Mouse (Mus musculus): ENCODE measurements around the gene Evl.

The Evl gene

DNA sequence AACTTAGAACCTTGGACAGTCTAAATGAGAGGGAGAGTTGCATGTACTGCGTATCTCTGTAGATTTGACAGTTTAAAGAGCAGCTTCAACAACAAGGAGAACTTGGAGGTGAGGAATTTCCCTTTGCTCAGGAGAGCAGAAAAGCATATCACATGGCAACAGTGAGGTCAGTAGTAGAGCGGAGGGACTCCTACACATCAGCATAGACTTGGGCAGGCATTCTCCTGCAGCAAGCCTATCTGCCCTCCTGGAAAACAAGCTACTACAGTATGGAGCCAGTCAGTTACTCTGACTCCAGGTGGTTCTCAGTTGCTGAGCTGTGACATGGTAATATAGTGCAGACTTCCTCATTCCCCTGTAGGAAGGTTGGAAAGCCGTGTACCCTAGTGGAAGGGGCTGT, 87.5 kb downstream of the Evl start:
- DNase-seq (ENCODE audit: extremely low read depth, insufficient read length, low spot score): no peak

DNA sequence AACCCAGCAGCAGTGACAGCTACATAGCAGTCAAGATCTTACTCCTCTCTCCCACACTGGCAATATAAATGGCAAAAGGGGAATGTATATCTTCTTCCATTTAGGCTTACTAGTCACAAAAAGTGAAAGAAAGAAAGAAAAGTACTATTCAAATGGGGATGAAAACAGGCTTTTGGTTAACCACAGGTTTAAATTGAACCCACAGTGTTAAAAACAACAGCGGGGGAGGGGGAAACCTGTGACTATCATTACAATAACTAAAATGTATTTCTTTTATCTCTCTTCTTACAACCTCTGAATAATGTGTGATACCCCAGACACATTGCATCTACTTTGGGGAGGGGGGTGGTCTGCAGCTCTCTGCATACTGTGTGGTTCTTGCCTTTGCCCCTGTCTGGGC, 91.7 kb downstream of the Evl start:
- no peak for DNase-seq (ENCODE audit: extremely low read depth, insufficient read length, low spot score)

DNA sequence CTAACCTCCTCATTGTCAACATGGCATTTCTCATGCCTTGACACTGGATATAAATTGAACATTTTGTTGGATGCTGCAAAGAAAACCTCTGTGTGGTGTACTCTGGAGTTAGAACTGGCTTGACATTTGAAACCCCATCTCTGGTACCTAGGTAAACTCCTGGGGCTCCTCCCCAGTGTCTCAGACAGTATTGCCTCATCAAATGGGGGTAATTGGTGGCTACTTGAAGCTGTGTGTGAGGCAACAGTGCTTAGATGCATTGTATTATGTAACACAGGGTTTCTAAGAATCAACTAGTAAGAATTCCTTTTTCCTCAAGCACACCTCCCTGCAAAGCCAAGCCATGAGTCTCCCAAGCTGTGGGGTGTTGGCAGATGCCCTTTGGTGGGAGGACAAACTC, 93.3 kb downstream of the Evl start:
- no peak for DNase-seq (ENCODE audit: extremely low read depth, insufficient read length, low spot score)

DNA sequence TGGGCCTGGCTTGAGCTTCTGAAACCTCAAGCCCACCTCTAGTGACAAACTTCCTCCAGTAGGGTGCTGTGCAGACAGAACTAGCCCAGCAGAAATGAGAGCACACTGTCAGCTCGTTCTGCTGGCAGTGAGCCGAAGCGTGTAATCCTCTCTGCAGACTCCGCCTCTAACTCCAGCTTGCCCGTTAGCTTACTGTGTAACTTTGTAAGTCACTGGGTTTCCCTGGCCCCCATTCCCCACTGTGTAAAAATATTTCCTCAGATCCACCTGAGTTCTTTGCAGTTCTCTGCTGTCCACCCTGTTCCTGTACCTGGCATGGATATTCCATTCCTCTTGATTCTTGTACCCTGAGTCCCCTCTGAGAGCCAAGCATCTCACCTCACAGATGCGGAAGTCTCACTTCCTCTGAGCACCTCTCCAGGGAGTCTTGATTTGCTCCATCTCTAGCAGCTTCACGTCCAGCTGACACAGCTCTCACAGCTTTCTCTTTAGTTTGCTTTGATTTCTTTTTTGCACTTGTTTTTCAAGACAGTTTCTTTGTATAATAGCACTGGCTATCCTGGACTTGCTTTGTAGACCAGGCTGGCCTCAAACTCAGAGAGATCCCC, 96.6 kb downstream of the Evl start:
- no peak for DNase-seq (ENCODE audit: extremely low read depth, insufficient read length, low spot score)

DNA sequence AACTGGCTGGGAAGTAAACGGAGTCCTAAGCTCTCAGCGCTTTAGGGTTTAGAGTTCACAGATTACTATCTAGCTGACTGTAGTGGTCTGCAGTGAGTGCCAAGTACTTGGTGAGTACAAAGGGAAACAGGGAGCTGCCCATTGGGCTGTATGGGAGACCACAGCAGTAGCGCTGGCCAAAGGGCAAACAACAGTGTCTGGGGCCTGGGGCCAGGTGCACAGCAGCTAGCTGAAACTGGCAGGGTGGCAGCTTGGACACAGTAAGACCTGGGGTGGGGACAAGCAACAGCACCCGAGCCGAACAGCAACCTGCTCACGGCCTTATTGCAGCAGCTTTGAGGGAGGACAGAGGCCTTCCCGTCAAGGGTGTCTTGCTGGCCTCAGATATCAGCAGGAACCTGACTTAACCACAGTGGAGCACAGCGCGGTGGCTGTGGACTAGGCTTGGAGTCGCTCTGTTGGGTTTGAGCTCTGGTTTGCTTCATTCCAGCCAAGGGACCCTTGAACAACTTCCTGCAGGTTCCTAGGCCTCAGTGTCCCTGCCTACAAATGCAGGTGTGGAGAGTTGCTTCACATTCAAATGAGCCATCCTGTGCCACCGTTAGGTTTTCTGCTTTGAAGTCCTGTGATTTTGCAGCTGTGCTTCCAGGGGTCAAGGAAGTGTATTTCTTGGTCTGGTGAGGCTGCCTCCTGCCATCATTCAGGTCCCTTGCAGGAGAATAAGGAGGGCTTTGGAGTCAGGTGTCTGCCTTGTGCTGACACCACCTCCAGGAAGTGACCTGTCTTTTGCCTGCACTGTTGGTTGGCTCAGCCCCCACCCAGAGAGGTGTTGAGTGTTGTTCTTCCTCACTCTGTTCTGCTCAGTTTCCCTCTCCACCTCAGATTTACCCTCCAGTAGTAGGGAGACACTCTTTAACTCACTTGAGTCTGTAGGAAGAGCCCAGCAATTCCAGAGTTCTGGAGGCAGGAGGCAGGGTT, 99.1 kb downstream of the Evl start:
- DNase-seq (ENCODE audit: extremely low read depth, insufficient read length, low spot score): no peak

DNA sequence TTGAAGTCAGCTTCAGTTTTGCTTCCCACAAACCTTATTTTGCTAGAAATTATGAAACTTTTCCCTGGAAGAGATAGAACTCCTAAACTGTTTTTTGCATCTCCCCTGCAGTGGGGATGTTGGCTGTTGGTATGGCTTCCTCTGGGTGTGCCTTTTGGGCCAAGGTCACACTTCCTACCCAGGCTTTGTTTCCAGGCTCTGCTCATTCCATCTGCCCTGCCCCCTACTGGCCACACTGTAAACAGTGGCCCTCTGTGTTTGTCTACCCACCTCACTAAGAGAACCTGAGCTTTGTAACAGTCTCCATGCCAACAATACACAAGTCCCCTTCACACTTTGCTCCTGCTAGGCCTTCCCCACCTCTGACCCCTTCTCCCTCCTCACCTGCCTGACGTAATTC, 102.8 kb downstream of the Evl start:
- DNase-seq (ENCODE audit: extremely low read depth, insufficient read length, low spot score): no peak

DNA sequence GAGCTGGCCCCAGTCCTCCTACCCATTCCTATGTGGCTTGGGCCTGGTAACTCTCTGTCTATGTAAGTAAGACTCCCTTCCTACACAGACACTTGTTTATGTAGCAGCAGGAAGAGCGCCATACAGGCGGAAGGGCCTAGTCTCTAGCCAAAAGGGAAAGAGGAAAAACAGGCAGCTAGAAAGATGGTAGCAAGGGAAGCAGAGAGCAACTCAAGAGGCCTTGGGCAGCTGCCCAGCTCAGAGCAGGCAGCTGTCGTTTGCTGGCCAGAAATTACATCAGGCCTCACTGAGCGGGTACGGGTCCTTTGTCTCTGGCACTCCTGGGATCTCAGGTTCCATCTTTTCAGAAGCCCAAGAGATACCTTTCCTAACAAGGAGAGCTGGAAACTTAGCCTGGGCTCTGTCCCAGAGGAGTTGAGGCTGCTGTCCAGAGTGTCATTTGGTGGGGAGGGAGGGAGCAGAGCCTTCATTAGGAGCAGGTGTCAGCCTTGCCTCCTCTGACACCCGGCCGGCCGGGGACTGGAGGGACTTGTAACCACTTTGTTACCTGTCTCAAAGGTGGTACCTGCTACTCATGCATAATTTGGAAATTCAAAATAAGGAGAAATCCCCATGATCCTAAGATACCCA, 114.2 kb downstream of the Evl start:
- no peak for DNase-seq (ENCODE audit: extremely low read depth, insufficient read length, low spot score)

DNA sequence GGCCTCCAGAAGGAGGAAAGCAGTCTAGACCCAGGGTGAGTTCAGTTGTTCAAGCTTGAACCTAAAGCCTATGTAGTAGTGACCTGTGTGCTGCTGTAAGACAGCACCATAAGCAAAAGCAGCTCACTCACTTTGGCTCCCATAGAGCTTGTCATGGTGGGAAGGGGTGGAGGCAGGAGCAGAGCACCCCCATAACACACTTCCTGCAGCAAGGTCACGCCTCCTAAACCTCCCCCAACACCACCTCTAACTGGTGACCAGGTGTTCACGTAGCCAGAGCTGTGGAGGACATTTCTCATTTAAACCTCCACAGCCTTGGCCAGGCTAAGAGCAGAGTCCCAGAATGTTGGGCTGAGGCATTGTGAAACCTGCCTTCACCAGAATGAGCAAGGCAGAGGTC, 117.0 kb downstream of the Evl start:
- no peak for DNase-seq (ENCODE audit: extremely low read depth, insufficient read length, low spot score)

DNA sequence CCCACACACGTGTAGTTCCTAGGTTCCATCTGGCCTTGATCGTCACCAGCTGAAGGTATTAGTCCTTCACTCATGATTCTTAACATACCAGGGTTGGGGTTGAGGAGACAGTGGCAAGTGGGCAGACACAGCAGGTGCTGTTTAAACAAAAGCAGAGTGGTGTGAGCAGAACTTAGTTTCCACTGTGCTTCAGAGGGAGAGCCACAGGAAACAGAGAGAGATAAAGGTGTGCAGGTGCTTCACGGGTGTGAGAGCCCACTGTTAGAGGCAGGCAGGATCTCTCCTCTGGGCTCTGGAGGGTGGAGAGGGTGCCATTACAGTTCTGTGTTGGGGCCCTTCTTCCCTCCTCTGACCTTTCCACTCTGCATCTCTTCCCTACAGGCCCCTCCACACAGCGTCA, 118.4 kb downstream of the Evl start:
- no peak for DNase-seq (ENCODE audit: extremely low read depth, insufficient read length, low spot score)

DNA sequence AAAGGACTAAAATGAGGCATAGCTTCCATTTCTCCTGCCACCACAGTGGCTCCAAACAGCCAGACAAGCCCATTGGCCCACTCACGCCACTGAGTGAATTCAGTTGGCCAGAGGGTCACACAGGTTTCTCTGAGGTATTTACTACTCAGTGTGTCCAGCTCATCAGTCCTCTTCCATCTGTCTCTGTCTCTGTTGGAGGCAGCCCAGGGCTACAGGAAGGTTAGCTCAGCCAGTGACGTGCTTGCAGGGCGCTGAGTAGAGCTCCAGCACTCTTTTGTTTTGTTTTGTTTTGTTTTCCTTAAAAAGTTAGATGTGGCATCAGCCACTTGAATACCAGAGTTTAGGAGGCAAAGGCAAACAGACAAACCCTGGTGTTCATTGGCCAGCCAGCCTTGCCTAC, 119.0 kb downstream of the Evl start:
- no peak for DNase-seq (ENCODE audit: extremely low read depth, insufficient read length, low spot score)

DNA sequence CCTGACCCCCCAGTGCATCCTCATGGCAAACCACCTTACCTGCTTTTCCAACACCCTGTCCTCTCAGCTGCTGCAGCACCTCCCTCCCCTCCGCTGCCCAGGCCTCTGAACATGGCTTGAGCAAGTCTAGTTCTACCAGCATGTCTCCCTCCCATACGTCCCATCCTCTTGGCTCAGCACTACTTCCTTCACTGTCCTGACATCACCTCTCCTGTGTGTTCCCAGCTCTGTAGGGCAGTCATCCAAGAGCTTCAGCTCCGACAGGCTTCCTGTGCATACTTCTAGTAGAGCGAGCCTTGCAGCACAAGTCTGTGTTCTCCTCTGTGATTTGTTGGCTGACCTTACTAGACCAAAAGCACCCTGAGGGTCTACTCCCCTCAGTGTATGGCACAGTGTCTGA, 120.0 kb downstream of the Evl start:
- no peak for DNase-seq (ENCODE audit: extremely low read depth, insufficient read length, low spot score)

DNA sequence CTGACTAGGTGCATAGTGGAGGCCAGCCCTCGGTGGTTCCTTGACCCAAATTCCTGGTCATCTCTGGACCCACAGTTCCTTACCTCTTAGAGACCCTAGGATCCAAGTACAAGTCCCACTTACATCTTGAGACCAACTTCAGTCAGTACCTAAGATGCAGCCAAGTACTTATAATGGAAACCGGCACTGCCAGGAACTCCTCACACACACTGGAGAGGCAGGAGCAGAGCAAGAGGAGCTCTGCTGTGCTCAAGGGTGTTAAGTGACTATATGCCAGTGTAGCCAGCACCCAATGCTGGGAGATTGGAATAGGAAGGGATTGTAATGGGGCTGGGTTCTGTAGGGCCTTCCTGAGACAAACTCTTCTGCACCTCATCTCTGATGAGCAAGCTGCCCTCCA, 120.4 kb downstream of the Evl start:
- DNase-seq (ENCODE audit: extremely low read depth, insufficient read length, low spot score): no peak

DNA sequence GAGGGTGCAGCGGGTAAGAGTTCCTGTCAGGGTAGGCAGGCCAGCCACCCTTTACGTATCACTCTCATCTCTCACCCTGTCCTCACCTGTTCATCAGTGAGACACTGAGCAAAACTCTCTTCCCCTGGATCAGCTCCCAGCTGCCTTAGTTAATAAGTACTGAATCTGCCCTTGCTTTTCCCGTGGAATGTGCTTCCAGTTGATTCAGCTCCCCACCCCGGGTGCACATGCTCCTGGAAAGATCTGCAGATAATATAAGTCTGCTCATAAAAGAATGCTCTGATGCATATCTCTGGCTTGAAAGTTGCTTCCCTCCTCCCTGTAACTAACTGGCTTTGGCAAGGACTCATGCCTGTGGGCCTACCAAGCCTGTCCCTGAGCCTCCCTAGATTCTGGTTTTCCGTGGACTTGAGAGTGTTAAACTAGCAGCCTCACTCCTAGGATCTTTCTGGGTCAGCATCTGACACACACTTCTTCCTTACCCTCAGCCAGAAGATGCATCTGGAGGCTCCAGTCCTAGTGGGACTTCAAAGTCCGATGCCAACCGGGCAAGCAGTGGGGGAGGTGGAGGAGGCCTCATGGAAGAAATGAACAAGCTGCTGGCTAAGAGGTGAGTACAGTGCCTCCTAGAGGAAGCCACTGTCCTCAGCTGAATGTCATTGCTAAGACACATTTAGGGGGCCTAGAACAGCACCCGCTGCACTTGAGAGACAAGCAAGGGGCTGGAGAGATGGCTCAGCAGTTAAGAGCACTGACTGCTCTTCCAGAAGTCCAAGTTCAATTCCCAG, 121.3 kb downstream of the Evl start:
- DNase-seq (ENCODE audit: extremely low read depth, insufficient read length, low spot score): no peak

DNA sequence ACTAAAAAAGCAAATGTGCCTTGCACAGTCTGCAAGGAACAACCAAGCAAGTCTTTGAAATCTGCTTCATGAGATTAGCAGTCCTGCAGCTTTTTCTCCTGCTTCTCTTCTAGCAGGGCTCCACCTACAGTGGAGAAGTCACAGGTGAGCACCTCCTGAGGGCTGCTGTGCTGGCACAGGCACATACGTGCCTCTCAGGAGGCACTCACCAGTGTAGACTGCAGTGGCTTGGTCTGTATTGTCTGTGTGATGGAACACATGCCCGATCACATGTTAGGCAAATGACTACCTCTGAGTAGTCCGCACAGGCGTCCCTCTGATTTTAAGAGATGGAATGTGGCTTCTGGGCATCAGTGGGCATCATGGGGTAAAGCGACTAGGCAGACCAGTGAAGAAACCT, 122.6 kb downstream of the Evl start:
- no peak for DNase-seq (ENCODE audit: extremely low read depth, insufficient read length, low spot score)

DNA sequence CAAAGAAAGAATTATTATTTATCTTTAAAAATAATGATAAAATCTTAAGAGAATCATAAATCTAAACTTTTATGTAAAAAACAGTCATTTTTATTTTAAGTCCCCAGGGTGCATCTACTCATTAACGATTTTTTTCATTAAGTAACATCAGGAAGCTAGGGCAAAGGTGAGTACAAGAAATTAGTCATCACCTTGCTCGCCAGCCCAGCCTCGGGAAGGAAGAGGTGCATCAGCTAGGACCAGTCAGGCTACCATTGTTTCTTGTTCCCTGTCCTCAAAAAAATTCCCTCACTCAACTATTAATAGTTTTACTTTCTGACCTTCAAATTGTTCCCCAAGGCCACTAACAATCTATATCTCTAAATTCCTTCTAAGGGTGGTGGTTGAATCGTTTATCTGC, 123.8 kb downstream of the Evl start:
- no peak for DNase-seq (ENCODE audit: extremely low read depth, insufficient read length, low spot score)

DNA sequence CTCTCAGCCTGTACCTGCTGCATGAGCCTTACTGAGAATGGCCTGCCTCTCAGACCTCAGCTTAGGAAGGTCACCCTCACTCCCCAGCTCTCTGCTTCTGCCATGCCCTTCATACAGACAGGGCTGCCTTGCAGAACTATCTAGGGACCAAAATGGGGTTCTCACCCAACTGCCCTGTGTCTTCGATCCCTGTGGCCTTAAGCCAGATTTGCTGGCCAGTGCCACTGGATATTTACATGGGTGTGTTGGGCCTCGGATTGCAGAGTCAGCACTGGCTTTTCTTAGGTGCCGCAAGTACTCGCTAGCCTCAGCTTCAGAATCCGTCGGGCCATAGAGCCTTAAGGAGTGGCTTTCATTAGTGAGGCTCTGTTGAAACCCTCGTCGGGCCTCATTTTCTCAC, 126.3 kb downstream of the Evl start:
- DNase-seq (ENCODE audit: extremely low read depth, insufficient read length, low spot score): no peak

DNA sequence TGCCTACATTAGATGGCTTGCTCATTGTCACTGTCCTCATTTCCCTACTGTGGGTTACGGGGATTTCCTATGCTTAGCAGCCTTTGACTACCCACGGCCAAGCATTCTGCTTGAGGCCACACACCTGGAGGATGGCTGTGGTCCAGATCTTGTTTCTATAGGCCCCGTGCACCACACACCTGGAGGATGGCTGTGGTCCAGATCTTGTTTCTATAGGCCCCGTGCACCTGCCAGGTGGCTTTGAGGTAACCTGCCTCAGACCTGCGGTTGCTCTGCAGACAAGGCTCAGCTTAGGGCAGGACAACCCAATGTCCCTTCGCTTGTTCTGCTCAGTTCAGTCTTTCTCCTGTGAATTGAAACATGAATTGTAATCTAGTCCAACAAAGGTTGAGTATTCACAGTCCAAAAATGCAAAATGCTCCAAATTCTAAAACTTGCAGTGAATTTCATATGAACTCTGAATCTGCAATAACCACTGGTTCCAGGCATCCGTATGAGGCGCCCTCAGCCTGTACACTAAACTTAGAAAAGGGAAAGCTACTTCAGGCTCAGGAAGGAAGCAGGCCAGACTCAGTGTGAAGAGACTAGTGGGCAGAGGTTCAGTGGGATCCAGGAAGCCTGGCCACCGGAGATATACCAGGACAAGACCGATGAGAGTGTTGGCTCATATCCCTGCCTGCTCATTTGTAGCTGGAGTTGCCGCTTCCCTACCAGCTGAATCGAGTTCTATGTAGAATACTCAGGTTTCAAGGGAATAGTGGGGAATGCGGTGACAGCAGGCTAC, 127.9 kb downstream of the Evl start:
- no peak for DNase-seq (ENCODE audit: extremely low read depth, insufficient read length, low spot score)

DNA sequence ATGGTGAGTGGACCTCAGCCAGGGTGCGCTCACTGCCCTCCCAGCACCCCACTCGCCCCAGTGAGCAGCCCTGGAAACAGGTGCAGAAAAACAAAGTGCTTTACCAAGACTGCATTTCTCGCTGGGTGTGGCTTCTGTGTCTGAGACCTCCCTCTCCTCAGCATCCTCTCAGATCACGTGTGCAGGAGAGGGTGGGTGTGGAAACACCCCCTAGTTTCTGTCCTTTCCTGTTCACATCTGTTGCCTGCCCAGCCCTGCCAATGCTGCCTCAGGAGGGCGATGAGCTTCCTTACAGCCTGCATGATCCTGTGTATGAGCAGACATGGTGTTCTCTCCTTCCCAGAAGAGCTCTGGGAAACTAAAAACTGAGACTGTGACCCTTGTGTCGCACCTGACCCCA, 131.9 kb downstream of the Evl start:
- DNase-seq (ENCODE audit: extremely low read depth, insufficient read length, low spot score): no peak

DNA sequence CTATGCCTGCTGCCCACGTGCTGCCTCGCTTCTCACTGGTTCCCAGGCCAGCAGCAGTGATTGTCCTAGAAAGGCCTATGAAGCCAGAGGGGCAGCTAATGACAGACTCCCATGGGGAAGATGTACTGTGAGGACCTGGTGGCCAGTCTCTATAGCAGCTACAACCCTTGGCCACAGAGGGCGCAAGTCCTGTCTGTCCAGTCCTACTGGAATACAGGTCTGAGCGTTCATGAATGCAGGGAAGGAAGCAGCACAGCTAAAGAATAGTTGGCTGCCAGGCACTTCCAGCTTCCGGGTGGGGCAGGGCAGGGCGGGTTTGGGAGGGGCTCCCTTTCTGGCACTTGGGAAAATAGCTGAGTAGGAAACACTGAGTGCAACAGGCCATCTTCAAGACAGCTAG, 132.4 kb downstream of the Evl start:
- DNase-seq (ENCODE audit: extremely low read depth, insufficient read length, low spot score): no peak

DNA sequence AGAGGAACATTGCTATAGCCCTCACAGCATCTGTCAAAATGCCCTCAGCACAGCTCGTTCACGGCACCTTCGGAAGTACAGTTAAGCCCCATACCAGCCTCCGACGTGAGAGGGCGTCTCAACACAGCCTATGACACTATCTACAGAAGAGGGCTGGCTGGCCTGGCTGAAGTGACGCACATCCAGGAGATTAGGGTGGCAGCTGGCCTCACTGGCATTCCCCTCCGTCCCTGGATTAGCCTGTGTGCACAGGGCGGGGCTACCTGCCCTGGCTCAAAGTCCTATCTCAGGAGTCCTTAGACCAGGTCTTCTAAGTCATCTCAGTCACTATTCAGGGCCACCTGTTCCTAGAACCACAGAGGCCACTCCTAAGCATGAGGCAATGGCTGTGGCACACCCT, 134.6 kb downstream of the Evl start:
- no peak for DNase-seq (ENCODE audit: extremely low read depth, insufficient read length, low spot score)
